Mouse (Mus musculus) hindlimb bud, embryonic 11.5 days (tissue): ENCODE measurements around the gene Sdccag8.
A peak's percentile ranks its signal among the peaks of the same experiment; 100 is the strongest.

Experiments
- DNase-seq: peaks from one replicate; pipeline ENCODE4 v3.0.0-alpha.2; 2012; ENCODE audit warnings: low read depth, low spot score; ENCODE audit errors: extremely low spot score

Gene Sdccag8

GRCm38 (mm10) chr1:176814591-176815062, at the start of gene Sdccag8:
Sdccag8 (plus strand) TSS chr1:176814660.
- DNase-seq, result peak; percentile 86

- DNase-seq, result no peak
Observed at GRCm38 (mm10) chr1:176774533-176774932, 39.9 kb upstream of the Sdccag8 start.

- DNase-seq, result no peak
Observed at GRCm38 (mm10) chr1:176789326-176789725, 25.1 kb upstream of the Sdccag8 start.

GRCm38 (mm10) chr1:176792175-176792574, 22.3 kb upstream of the Sdccag8 start:
- no peak for DNase-seq

- no peak for DNase-seq
Observed at GRCm38 (mm10) chr1:176798673-176799072, 15.8 kb upstream of the Sdccag8 start.

- no peak for DNase-seq
Observed at GRCm38 (mm10) chr1:176800728-176801365, 13.6 kb upstream of the Sdccag8 start.

- DNase-seq, result no peak
Observed at GRCm38 (mm10) chr1:176810161-176810560, 4.3 kb upstream of the Sdccag8 start.

- no peak for DNase-seq
Observed at GRCm38 (mm10) chr1:176811892-176812291, 2.6 kb upstream of the Sdccag8 start.

- DNase-seq, result no peak
Observed at GRCm38 (mm10) chr1:176812491-176813291, 1.8 kb upstream of the Sdccag8 start.

GRCm38 (mm10) chr1:176813292-176814035, 996 bp upstream of the Sdccag8 start:
- no peak for DNase-seq

GRCm38 (mm10) chr1:176814036-176814420, 432 bp upstream of the Sdccag8 start, which contains the start of gene Cep170:
Cep170 (minus strand) TSS chr1:176814067.
- DNase-seq, result peak; percentile 96

GRCm38 (mm10) chr1:176816728-176817127, 2.3 kb downstream of the Sdccag8 start:
- DNase-seq, result no peak

GRCm38 (mm10) chr1:176818147-176818546, 3.7 kb downstream of the Sdccag8 start:
- DNase-seq, result no peak

- DNase-seq, result no peak
Observed at GRCm38 (mm10) chr1:176818763-176819162, 4.3 kb downstream of the Sdccag8 start.

GRCm38 (mm10) chr1:176821929-176822328, 7.5 kb downstream of the Sdccag8 start:
- DNase-seq, result no peak

- DNase-seq, result no peak
Observed at GRCm38 (mm10) chr1:176822949-176823348, 8.5 kb downstream of the Sdccag8 start.

- no peak for DNase-seq
Observed at GRCm38 (mm10) chr1:176823889-176824288, 9.4 kb downstream of the Sdccag8 start.

GRCm38 (mm10) chr1:176824611-176825010, 10.2 kb downstream of the Sdccag8 start:
- DNase-seq, result no peak

GRCm38 (mm10) chr1:176825084-176825483, 10.6 kb downstream of the Sdccag8 start:
- DNase-seq, result no peak

GRCm38 (mm10) chr1:176826186-176826585, 11.7 kb downstream of the Sdccag8 start:
- no peak for DNase-seq

- DNase-seq, result no peak
Observed at GRCm38 (mm10) chr1:176826931-176827330, 12.5 kb downstream of the Sdccag8 start.
